Mouse (Mus musculus): Measurements from ENCODE around the gene Galnt7.

DNA sequence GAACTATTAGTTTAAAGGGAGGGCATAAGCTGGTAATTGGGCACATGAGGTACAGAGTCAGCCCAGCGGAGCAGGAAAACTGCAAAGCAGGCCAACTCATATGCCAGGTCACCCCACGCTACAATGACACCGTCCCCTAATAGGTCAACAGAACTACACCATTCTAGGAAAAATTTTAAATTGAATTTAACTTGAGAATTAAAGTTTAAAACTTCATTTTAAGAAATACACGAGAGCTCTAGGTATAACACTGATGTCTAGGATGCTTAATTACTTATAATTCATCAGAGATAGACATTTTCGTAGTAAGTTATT lies 67.7 kb downstream of the Galnt7 start:
- TF ChIP-seq CTCF (IDR thresholded peaks at IDR 0.05; ENCODE audit: control insufficient read depth, insufficient read depth, low read length): no peak
- TF ChIP-seq POLR2A (IDR thresholded peaks at IDR 0.05; ENCODE audit: borderline replicate concordance, control insufficient read depth, low read depth, low read length): no peak
